Mouse (Mus musculus) limb, embryonic 11.5 days (tissue): ENCODE measurements around the gene Fam43b. TPM values are rescaled to one million over a fixed set of nuclear protein-coding genes. Genes with fewer than 3 reads are reported as not detected.

Experiments
- ATAC-seq: fragments of 200-750 bp; cut with Nextera tagmentation; 2 replicates; pipeline ENCODE4 v1.8.0; 2017; ENCODE audit warnings: low read depth; ENCODE audit not compliant: insufficient number of reproducible peaks, low FRiP score, low TSS enrichment
- DNase-seq: peaks from one replicate; pipeline ENCODE4 v3.0.0-alpha.2; 2015; ENCODE audit warnings: low spot score
- H3K27ac ChIP-seq: fragments of 300-500 bp; sonication (generic); replicated peaks from 2 replicates; pipeline ENCODE4 v1.5.1; 2014; ENCODE audit warnings: low read depth, mild to moderate bottlenecking, low read length
- H3K27me3 ChIP-seq: fragments of 300-500 bp; sonication (generic); 2 replicates; pipeline ENCODE4 v1.6.1; 2014; ENCODE audit warnings: mild to moderate bottlenecking, low read length, mixed read lengths; ENCODE audit not compliant: control insufficient read depth, insufficient read depth
- H3K36me3 ChIP-seq: fragments of 300-500 bp; sonication (generic); 2 replicates; pipeline ENCODE4 v1.6.1; 2014; ENCODE audit warnings: mild to moderate bottlenecking, low read length, moderate library complexity, mixed read lengths; ENCODE audit not compliant: control insufficient read depth, insufficient read depth
- H3K4me1 ChIP-seq: fragments of 300-500 bp; sonication (generic); 2 replicates; pipeline ENCODE4 v1.6.1; 2014; ENCODE audit warnings: low read length, mixed read lengths; ENCODE audit not compliant: control insufficient read depth, insufficient read depth
- H3K4me2 ChIP-seq: fragments of 300-500 bp; sonication (generic); 2 replicates; pipeline ENCODE4 v1.6.1; 2014; ENCODE audit warnings: low read depth, mild to moderate bottlenecking, moderate library complexity; ENCODE audit not compliant: severe bottlenecking
- H3K4me3 ChIP-seq: fragments of 300-500 bp; sonication (generic); 2 replicates; pipeline ENCODE4 v1.5.1; 2014; ENCODE audit warnings: low read depth, low read length
- H3K9ac ChIP-seq: fragments of 300-500 bp; sonication (generic); 2 replicates; pipeline ENCODE4 v1.6.1; 2014; ENCODE audit warnings: mild to moderate bottlenecking, low read length
- H3K9me3 ChIP-seq: fragments of 300-500 bp; sonication (generic); 2 replicates; pipeline ENCODE4 v1.6.1; 2016; ENCODE audit warnings: low read length; ENCODE audit not compliant: control insufficient read depth
- WGBS: fragments of 180-500 bp; shearing (Covaris S2); extraction: QIAGEN DNeasy Blood & Tissue Kit; methylation state at CpG from one replicate; pipeline ENCODE4 v1.1.7; 2014; 5-methylcytosine and 5-hydroxymethylcytosine counted together
- polyA plus RNA-seq: library from polyadenylated mRNA; unstranded; fragments of >200 nt; fragmentation: Nextera tagmentation; extraction: Ambion mirVana; gene quantifications from 2 replicates; pipeline ENCODE4 v1.2.1, GENCODE M21; 2014

Gene Fam43b
- polyA plus RNA-seq, 1 experiment from 2014 or later: not detected

DNA sequence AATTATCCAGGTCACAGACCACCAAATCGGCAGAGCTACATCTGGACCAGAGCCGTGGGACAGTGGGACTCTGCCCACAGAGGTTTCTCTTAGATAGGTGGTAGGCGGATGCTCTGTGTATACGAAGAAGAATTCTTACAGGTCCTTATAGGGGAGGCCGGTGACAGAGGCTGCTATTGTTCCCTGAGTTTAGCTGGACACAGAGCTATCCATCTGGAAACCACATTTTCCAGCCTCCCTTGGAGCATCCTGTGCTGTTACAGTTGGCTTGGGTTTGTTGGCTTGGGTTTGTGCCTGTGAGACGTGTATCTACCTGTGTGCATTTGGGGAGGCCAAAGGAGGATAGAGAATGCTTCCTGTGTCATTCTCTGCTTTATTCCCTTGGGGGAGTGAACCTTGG, 43.6 kb downstream of the Fam43b start:
- Histone ChIP-seq H3K9ac (no peak overlapping the region), H3K9me3 (no peaks in the 10 kb centered on the region), H3K27me3 (no peaks in the 10 kb centered on the region), H3K36me3 (no peaks in the 10 kb centered on the region), H3K27ac (no peak overlapping the region), H3K4me3 (no peak overlapping the region), H3K4me1 (no peaks in the 10 kb centered on the region), H3K4me2 (no peak overlapping the region)
- WGBS: 91% methylated on average over 6 of the region's 6 CpGs
- ATAC-seq (no peak), DNase-seq (no peak)

DNA sequence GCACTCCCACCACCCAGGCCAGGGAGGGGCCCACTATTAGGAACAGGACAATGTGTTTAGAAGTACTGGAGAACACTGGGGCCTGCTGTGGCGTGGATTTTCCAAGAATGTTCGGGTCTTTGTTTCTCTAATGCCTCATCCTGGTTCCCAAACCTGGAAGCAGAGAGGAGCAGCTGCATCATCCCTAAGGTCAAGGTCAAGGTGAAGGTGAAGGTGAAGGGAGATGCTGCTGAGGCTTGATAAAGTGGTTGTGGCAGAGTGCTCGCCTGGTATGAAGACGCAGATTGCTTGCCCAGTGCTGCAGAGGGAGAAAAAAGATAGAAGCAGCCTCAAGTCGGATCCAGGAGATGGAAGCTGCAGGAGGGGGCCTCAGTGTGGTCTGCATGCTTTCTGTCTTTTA, 44.5 kb downstream of the Fam43b start:
- no peak overlapping the region for H3K4me3 ChIP-seq
- no peak overlapping the region for H3K27ac ChIP-seq
- ATAC-seq (no peak), DNase-seq (no peak)
- H3K4me1 ChIP-seq: no peaks in the 10 kb centered on the region
- no peaks in the 10 kb centered on the region for H3K27me3 ChIP-seq
- 85% methylated on average over 5 of the region's 5 CpGs for WGBS
- H3K9me3 ChIP-seq: no peaks in the 10 kb centered on the region
- H3K36me3 ChIP-seq: no peaks in the 10 kb centered on the region
- no peak overlapping the region for H3K9ac ChIP-seq
- H3K4me2 ChIP-seq: no peak overlapping the region

DNA sequence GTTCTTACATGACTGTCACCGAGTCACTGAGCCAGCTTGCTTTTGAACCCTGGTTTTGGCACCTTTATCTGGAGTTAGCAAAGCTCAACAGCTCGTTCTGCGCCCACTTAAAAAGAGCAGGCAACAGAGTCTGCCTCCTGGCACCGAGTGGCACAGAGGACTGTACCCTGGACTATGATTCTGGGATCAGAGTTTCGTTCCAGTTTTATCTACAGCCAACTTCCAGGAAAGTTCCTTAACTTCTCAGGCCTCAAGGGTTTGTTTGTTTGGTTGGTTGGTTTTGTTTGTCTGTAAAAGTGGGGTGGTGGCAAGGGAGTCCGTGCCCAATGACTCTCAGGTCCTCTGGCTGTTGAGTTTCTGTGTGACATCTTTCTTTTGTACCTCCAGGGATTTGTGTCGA, 47.6 kb downstream of the Fam43b start:
- DNase-seq (no peak), ATAC-seq (no peak)
- H3K4me2 ChIP-seq: no peak overlapping the region
- H3K9me3 ChIP-seq: no peaks in the 10 kb centered on the region
- no peaks in the 10 kb centered on the region for H3K27me3 ChIP-seq
- H3K4me1 ChIP-seq: no peaks in the 10 kb centered on the region
- H3K27ac ChIP-seq: no peak overlapping the region
- H3K9ac ChIP-seq: no peak overlapping the region
- no peaks in the 10 kb centered on the region for H3K36me3 ChIP-seq
- WGBS: 79% methylated on average over 7 of the region's 7 CpGs
- H3K4me3 ChIP-seq: no peak overlapping the region

- Histone ChIP-seq H3K36me3 (no peaks in the 10 kb centered on the region), H3K27ac (no peak overlapping the region), H3K27me3 (no peaks in the 10 kb centered on the region), H3K9ac (no peak overlapping the region), H3K4me3 (no peak overlapping the region), H3K4me2 (no peak overlapping the region), H3K9me3 (no peaks in the 10 kb centered on the region), H3K4me1 (no peaks in the 10 kb centered on the region)
- WGBS: 76% methylated on average over 1 of the region's 1 CpGs
- DNase-seq (no peak), ATAC-seq (no peak)
These were observed 49.0 kb downstream of the Fam43b start for GRCm38 (mm10) chr4:138347280-138347679.

DNA sequence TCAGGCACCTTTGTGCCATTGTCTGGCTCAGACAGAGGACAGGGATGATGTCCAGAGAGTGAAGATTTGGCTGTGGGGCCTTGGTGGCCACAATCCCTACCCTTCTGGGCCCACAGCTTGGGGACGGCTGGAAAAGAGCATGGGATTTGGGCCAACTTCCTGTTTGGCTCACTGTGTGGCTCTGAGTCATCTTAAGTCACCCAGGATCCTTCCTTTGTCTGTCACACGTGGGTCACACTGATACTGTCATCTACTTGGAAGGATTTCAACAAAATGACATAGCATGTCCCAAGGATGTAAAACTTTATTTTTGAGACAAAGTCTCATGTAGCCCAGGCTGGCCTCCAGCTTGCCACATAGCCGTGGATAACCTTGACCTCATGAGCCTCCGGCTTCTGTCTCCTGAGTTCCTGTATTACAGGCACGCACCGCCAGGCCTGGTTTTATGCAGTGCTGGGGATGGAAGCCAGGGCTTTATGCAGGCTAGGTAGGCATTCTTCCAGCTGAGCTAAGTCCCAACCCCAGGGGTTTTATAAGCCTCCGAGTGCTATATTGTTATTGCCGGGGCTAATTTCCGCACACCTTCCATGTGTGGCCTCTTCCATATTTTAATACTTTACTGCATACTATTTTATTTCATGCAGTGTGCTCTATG, 51.3 kb downstream of the Fam43b start:
- ATAC-seq (no peak), DNase-seq (no peak)
- 79% methylated on average over 9 of the region's 9 CpGs for WGBS
- no peak overlapping the region for H3K4me3 ChIP-seq
- H3K27ac ChIP-seq: no peak overlapping the region
- no peaks in the 10 kb centered on the region for H3K9me3 ChIP-seq
- H3K4me1 ChIP-seq: no peaks in the 10 kb centered on the region
- no peaks in the 10 kb centered on the region for H3K36me3 ChIP-seq
- no peaks in the 10 kb centered on the region for H3K27me3 ChIP-seq
- no peak overlapping the region for H3K4me2 ChIP-seq
- no peak overlapping the region for H3K9ac ChIP-seq

Other genes starting within 250 kb of the Fam43b start
- gene Hp1bp3, start 180.2 kb downstream of the Fam43b start, polyA plus RNA-seq: 189 TPM in 2 replicates
- 1.3 and 1.4 TPM in 2 replicates for gene Sh2d5, start 146.1 kb downstream of the Fam43b start, polyA plus RNA-seq
- 0.68 and 0.70 TPM in 2 replicates for gene Kif17, start 146.1 kb downstream of the Fam43b start, polyA plus RNA-seq
- gene Ddost, start 91.8 kb downstream of the Fam43b start, polyA plus RNA-seq: 258 and 272 TPM in 2 replicates
- gene Pink1, start 70.2 kb downstream of the Fam43b start, polyA plus RNA-seq: 17.8 and 18.5 TPM in 2 replicates
- 4.1 and 4.5 TPM in 2 replicates for gene Cda, start 28.5 kb downstream of the Fam43b start, polyA plus RNA-seq
- 19.6 and 21.6 TPM in 2 replicates for gene Mul1, start 38.1 kb upstream of the Fam43b start, polyA plus RNA-seq
- 0.99 and 1.0 TPM in 2 replicates for gene Camk2n1, start 57.8 kb upstream of the Fam43b start, polyA plus RNA-seq
- 0.11 TPM in 1 of 2 replicates, not detected in the other for gene Vwa5b1, start 239.4 kb upstream of the Fam43b start, polyA plus RNA-seq